Mouse (Mus musculus) E14TG2a.4 (cell line): ENCODE measurements at regions not wholly inside any gene's neighbourhood (a gene's known extent, or its start where the extent isn't known, plus 50 kb on each side); places are given as distances from the start of the nearest gene placed in this dataset.

ENCODE experiments used
- CTCF ChIP-seq: conservative IDR thresholded peaks from 2 replicates; pipeline ENCODE4 v1.5.1; 2014; ENCODE audit warnings: low read length
- NANOG ChIP-seq: IDR thresholded peaks from 2 replicates; pipeline ENCODE4 v1.6.1; 2014; ENCODE audit warnings: borderline replicate concordance, low read length, mixed read lengths
- POU5F1 ChIP-seq: IDR thresholded peaks from 2 replicates; pipeline ENCODE4 v1.6.1; 2014; ENCODE audit warnings: low read length, borderline replicate concordance

GRCm38 (mm10) chr8:90740302-90740962 lies 76.8 kb downstream of the Gm19935 start:
- TF ChIP-seq CTCF: no peak
- TF ChIP-seq POU5F1: no peak
- TF ChIP-seq NANOG: no peak
